Mouse (Mus musculus) layer of hippocampus, adult 18-20 months (tissue): Measurements from ENCODE around the gene Kbtbd12. TPM values are rescaled to one million over a fixed set of nuclear protein-coding genes. Genes with fewer than 3 reads are reported as not detected.

Experiments used
- DNase-seq, 2 experiments: peaks; one replicate each; pipeline ENCODE4 v3.0.0; 2022; ENCODE audit warnings: low spot score in 2 of 2
- long read RNA-seq: library from polyadenylated mRNA; stranded (forward); transcript quantifications from one replicate; pipeline ENCODE4 v2.0.0, GENCODE M21; 2021
- total RNA-seq, 2 experiments: library from RNA; stranded (reverse); gene quantifications; 2 replicates each; pipeline ENCODE4 v1.2.3; 2021

The Kbtbd12 gene
- under 1 TPM; 0.20 to 0.74 TPM for total RNA-seq
- long read RNA-seq = 0 reads

GRCm38 (mm10) chr6:88637611-88638301, at the start of gene Kbtbd12:
Gene Kbtbd12 (minus strand): TSS chr6:88637950.
- no peak for DNase-seq

GRCm38 (mm10) chr6:88683380-88684053, 45.8 kb upstream of the Kbtbd12 start:
- DNase-seq = no peak

- DNase-seq = peak; percentile 15 to 57
Observed at GRCm38 (mm10) chr6:88681026-88681425, 43.3 kb upstream of the Kbtbd12 start.

- no peak for DNase-seq
Observed at GRCm38 (mm10) chr6:88677738-88678137, 40.0 kb upstream of the Kbtbd12 start.

GRCm38 (mm10) chr6:88676753-88677736, 39.3 kb upstream of the Kbtbd12 start:
- DNase-seq = no peak

GRCm38 (mm10) chr6:88675815-88676214, 38.1 kb upstream of the Kbtbd12 start:
- no peak for DNase-seq

- no peak for DNase-seq
Observed at GRCm38 (mm10) chr6:88662284-88662683, 24.5 kb upstream of the Kbtbd12 start.

- no peak for DNase-seq
Observed at GRCm38 (mm10) chr6:88661696-88662095, 23.9 kb upstream of the Kbtbd12 start.

- peak in 1 of 2 experiments; percentile 48 for DNase-seq
Observed at GRCm38 (mm10) chr6:88647564-88648295, 10.0 kb upstream of the Kbtbd12 start.

- DNase-seq = no peak
Observed at GRCm38 (mm10) chr6:88644786-88645185, 7.0 kb upstream of the Kbtbd12 start.

GRCm38 (mm10) chr6:88641346-88641920, 3.7 kb upstream of the Kbtbd12 start:
- no peak for DNase-seq

GRCm38 (mm10) chr6:88640331-88640730, 2.6 kb upstream of the Kbtbd12 start:
- DNase-seq = no peak

- DNase-seq = peak; percentile 25 to 81
Observed at GRCm38 (mm10) chr6:88639921-88640320, 2.2 kb upstream of the Kbtbd12 start.

- no peak for DNase-seq
Observed at GRCm38 (mm10) chr6:88639372-88639920, 1.7 kb upstream of the Kbtbd12 start.

GRCm38 (mm10) chr6:88638917-88639316, 1.2 kb upstream of the Kbtbd12 start:
- no peak for DNase-seq

- DNase-seq = no peak
Observed at GRCm38 (mm10) chr6:88635881-88636754, 1.6 kb downstream of the Kbtbd12 start.

- no peak for DNase-seq
Observed at GRCm38 (mm10) chr6:88631293-88631692, 6.5 kb downstream of the Kbtbd12 start.

GRCm38 (mm10) chr6:88630560-88630959, 7.2 kb downstream of the Kbtbd12 start:
- no peak for DNase-seq

GRCm38 (mm10) chr6:88629821-88630220, 7.9 kb downstream of the Kbtbd12 start:
- DNase-seq = no peak
